Mouse (Mus musculus): Measurements from ENCODE around the gene Tmem255b.

DNA sequence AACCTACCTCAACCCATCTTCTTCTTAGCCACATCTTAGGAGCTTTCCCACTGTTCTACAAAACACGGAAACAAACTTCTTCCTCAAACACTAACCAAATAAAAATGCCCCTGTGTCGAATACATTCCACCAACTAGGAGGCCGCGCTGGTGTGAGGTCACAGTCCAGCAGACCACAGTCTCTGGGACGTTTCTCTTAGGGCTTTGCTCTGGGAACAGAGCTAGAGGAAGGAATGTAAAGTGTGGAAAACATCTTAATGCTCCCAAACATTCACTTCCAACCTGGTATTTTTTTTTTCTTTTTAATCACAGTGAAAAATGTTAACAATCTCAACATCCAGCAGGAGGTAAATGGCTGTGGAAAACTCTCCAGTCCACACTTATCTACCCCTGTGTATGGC lies 81.7 kb downstream of the Tmem255b start:
- TF ChIP-seq POLR2A (IDR thresholded peaks at IDR 0.05; ENCODE audit: low read depth, low read length) (no peak), CTCF (IDR thresholded peaks at IDR 0.05; ENCODE audit: borderline replicate concordance, insufficient read depth, low read length) (no peak)
